Mouse (Mus musculus) left cerebral cortex, postnatal 36 days (tissue): ENCODE data around the gene Gpr15. TPM values are rescaled to one million over a fixed set of nuclear protein-coding genes. Genes with fewer than 3 reads are reported as not detected.

Experiments
- DNase-seq, 2 experiments: peaks; one replicate each; pipeline ENCODE4 v3.0.0; 2021 to 2022; ENCODE audit warnings: low spot score in 2 of 2, mixed read lengths in 1 of 2
- intact Hi-C: fragments of 180-260 bp; cut with DNase I; formaldehyde crosslinking; loops from one replicate; pipeline ENCODE4 v1.15.1; 2025
- total RNA-seq, 2 experiments: library from RNA; stranded (reverse); gene quantifications; 2 replicates each; pipeline ENCODE4 v1.2.3; 2021

Gpr15 gene
- not detected for total RNA-seq

GRCm38 (mm10) chr16:58718666-58719120 is at the start of gene Gpr15:
Gene Gpr15 (minus strand): TSS chr16:58719070.
- no peak for DNase-seq
- intact Hi-C loops = no loop called here

GRCm38 (mm10) chr16:58763076-58763475 is 44.2 kb upstream of the Gpr15 start, which contains the start of gene Olfr172:
Gene Olfr172 (minus strand): TSS chr16:58763176.
- no peak for DNase-seq
- intact Hi-C loops = no loop called here

GRCm38 (mm10) chr16:58756191-58756590 is 37.3 kb upstream of the Gpr15 start:
- no peak for DNase-seq
- intact Hi-C loops = no loop called here

GRCm38 (mm10) chr16:58751314-58751713 is 32.4 kb upstream of the Gpr15 start:
- intact Hi-C loops = no loop called here
- no peak for DNase-seq

- intact Hi-C loops = no loop called here
- no peak for DNase-seq
Observed at GRCm38 (mm10) chr16:58746715-58747114, 27.8 kb upstream of the Gpr15 start.

GRCm38 (mm10) chr16:58740751-58741150 is 21.9 kb upstream of the Gpr15 start:
- intact Hi-C loops = no loop called here

GRCm38 (mm10) chr16:58738800-58739199 is 19.9 kb upstream of the Gpr15 start:
- intact Hi-C loops = loop anchor here (5.0 kb wide), 1 partner anchor 61 kb away; no protein-coding TSS in a partner anchor
- DNase-seq = no peak

More at GRCm38 (mm10) chr16:58740751-58741150, 21.9 kb upstream of the Gpr15 start:
- no peak for DNase-seq

GRCm38 (mm10) chr16:58738205-58738604 is 19.3 kb upstream of the Gpr15 start:
- intact Hi-C loops = loop anchor here (5.0 kb wide), 1 partner anchor 61 kb away; no protein-coding TSS in a partner anchor
- DNase-seq = no peak

GRCm38 (mm10) chr16:58728176-58728671 is 9.4 kb upstream of the Gpr15 start:
- intact Hi-C loops = loop anchor here (5.0 kb wide), 1 partner anchor 56 kb away; the partner anchor contains the start of gene Cpox
- DNase-seq = peak in 1 of 2 experiments; percentile 50

GRCm38 (mm10) chr16:58727477-58728131 is 8.7 kb upstream of the Gpr15 start, which contains the start of gene Cldnd1:
Gene Cldnd1 (plus strand): TSS chr16:58727910.
- intact Hi-C loops = loop anchor here (5.0 kb wide), 1 partner anchor 55 kb away; the partner anchor contains the start of gene Cpox
- DNase-seq = peak; percentile 92 to 95

- intact Hi-C loops = loop anchor here (5.0 kb wide), 1 partner anchor 55 kb away; the partner anchor contains the start of gene Cpox
- no peak for DNase-seq
Observed at GRCm38 (mm10) chr16:58726680-58727476, 8.0 kb upstream of the Gpr15 start.

GRCm38 (mm10) chr16:58722292-58722691 is 3.4 kb upstream of the Gpr15 start:
- intact Hi-C loops = no loop called here
- DNase-seq = no peak

- intact Hi-C loops = no loop called here
Observed at GRCm38 (mm10) chr16:58715018-58715417, 3.9 kb downstream of the Gpr15 start.

GRCm38 (mm10) chr16:58713128-58713527 is 5.7 kb downstream of the Gpr15 start:
- DNase-seq = no peak
- intact Hi-C loops = no loop called here

More at GRCm38 (mm10) chr16:58715018-58715417, 3.9 kb downstream of the Gpr15 start:
- DNase-seq = no peak

GRCm38 (mm10) chr16:58712221-58712620 is 6.6 kb downstream of the Gpr15 start:
- no peak for DNase-seq
- intact Hi-C loops = no loop called here

- DNase-seq = no peak
- intact Hi-C loops = no loop called here
Observed at GRCm38 (mm10) chr16:58709536-58709935, 9.3 kb downstream of the Gpr15 start.

- intact Hi-C loops = no loop called here
- DNase-seq = no peak
Observed at GRCm38 (mm10) chr16:58708601-58709475, 10.0 kb downstream of the Gpr15 start.

GRCm38 (mm10) chr16:58707276-58707905 is 11.5 kb downstream of the Gpr15 start:
- DNase-seq = peak in 1 of 2 experiments; percentile 33
- intact Hi-C loops = no loop called here

GRCm38 (mm10) chr16:58704999-58705398 is 13.9 kb downstream of the Gpr15 start:
- no peak for DNase-seq
- intact Hi-C loops = no loop called here
